Mouse (Mus musculus): ENCODE data around the gene Dnaja3. TPM values are rescaled to one million over a fixed set of nuclear protein-coding genes. Genes with fewer than 3 reads are reported as not detected.

The Dnaja3 gene
- polyA plus RNA-seq, 1 experiment from 2014 or later, result 66.5 TPM

GRCm38 (mm10) chr16:4655764-4656570 is 16.2 kb downstream of the Dnaja3 start:
- WGBS, result 29% methylated on average over 11 of the region's 11 CpGs
- ATAC-seq (ENCODE audit: borderline replicate concordance, extremely low read depth, low FRiP score, low TSS enrichment), result no peak
- Histone ChIP-seq H3K36me3 (peaks cover 22% of the 10 kb centered on the region; the same call in 1 of the 2 replicates), H3K4me1 (peaks cover 39% of the 10 kb centered on the region), H3K27me3 (no peaks in the 10 kb centered on the region), H3K27ac (peak overlapping the region; percentile 51), H3K4me3 (no peak overlapping the region), H3K9ac (no peak overlapping the region), H3K9me3 (no peaks in the 10 kb centered on the region), H3K4me2 (no peak overlapping the region)

GRCm38 (mm10) chr16:4656571-4657081 is 16.8 kb downstream of the Dnaja3 start:
- Histone ChIP-seq H3K4me2 (no peak overlapping the region), H3K27me3 (no peaks in the 10 kb centered on the region), H3K4me3 (no peak overlapping the region), H3K4me1 (peaks cover 33% of the 10 kb centered on the region), H3K9me3 (no peaks in the 10 kb centered on the region), H3K9ac (no peak overlapping the region), H3K27ac (peak overlapping the region; percentile 51), H3K36me3 (peaks cover 19% of the 10 kb centered on the region; the same call in 1 of the 2 replicates)
- no peak for ATAC-seq (ENCODE audit: borderline replicate concordance, extremely low read depth, low FRiP score, low TSS enrichment)
- WGBS, result 60% methylated on average over 9 of the region's 9 CpGs

DNA sequence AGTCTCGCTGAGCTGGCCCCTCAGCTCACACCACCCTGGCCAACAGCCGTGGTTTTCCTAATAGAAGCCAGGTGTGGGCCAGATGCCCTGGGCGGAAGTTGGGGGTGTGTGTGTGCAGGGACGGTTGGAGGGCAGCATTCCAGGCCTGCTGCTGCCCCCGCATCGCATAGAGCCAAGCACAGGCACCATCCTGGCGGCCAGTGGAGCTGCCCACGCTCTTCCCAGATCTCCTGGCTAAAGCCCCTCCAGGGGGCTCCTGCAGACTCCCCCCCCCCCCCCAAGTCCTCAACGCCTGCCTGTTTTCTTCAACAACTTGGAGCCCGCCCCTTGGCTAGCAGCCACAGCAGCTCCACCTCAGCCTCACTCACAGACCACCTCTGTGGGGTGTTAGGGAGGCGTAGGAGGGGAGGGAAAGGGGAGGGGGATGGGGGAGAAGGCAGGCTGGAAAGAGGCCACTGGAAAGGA is 19.0 kb downstream of the Dnaja3 start:
- Histone ChIP-seq H3K4me2 (peak overlapping the region; percentile 19; the same call in 1 of the 2 replicates), H3K9ac (no peak overlapping the region; the same call in 1 of the 2 replicates), H3K4me3 (no peak overlapping the region), H3K36me3 (peaks cover 9% of the 10 kb centered on the region; the same call in 1 of the 2 replicates), H3K4me1 (peaks cover 23% of the 10 kb centered on the region), H3K27me3 (no peaks in the 10 kb centered on the region), H3K27ac (peak overlapping the region; percentile 62), H3K9me3 (no peaks in the 10 kb centered on the region)
- 11% methylated on average over 11 of the region's 11 CpGs for WGBS
- ATAC-seq (ENCODE audit: borderline replicate concordance, extremely low read depth, low FRiP score, low TSS enrichment), result peak; percentile 60

- WGBS, result 22% methylated on average over 2 of the region's 2 CpGs
- no peak overlapping the region; the same call in 1 of the 2 replicates for H3K9ac ChIP-seq
- H3K4me3 ChIP-seq, result no peak overlapping the region
- ATAC-seq (ENCODE audit: borderline replicate concordance, extremely low read depth, low FRiP score, low TSS enrichment), result no peak
- peaks cover 23% of the 10 kb centered on the region for H3K4me1 ChIP-seq
- no peaks in the 10 kb centered on the region for H3K9me3 ChIP-seq
- H3K4me2 ChIP-seq, result peak overlapping the region; percentile 19; the same call in 1 of the 2 replicates
- H3K27ac ChIP-seq, result peak overlapping the region; percentile 62
- peaks cover 9% of the 10 kb centered on the region; the same call in 1 of the 2 replicates for H3K36me3 ChIP-seq
- H3K27me3 ChIP-seq, result no peaks in the 10 kb centered on the region
These were observed 19.5 kb downstream of the Dnaja3 start for GRCm38 (mm10) chr16:4659326-4659725.

- Histone ChIP-seq H3K4me3 (no peak overlapping the region), H3K9me3 (no peaks in the 10 kb centered on the region), H3K27me3 (no peaks in the 10 kb centered on the region), H3K27ac (no peak overlapping the region), H3K36me3 (peaks cover 16% of the 10 kb centered on the region; the same call in 1 of the 2 replicates), H3K4me2 (no peak overlapping the region), H3K4me1 (peaks cover 11% of the 10 kb centered on the region), H3K9ac (no peak overlapping the region)
- WGBS, result 79% methylated on average over 2 of the region's 2 CpGs
- ATAC-seq (ENCODE audit: borderline replicate concordance, extremely low read depth, low FRiP score, low TSS enrichment), result no peak
These were observed 21.8 kb downstream of the Dnaja3 start for GRCm38 (mm10) chr16:4661605-4662004.

DNA sequence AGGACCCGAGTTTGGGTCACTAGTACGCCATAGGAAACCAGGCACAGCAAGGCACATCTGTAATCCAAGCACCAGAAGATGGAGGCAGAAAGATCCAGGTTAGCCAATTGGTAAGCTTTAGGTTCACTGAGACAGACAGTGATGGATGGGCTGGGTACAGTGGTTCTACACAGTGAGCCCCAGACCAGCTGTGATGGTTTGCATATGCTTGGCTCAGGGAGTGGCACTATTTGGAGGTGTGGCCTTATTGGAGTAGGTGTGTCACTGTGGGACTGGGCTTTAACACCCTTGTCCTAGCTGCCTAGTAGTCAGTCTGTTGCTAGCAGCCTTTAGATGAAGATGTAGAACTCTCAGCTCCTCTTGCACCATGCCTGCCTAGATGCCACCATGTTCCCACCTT is 24.0 kb downstream of the Dnaja3 start:
- Histone ChIP-seq H3K9ac (no peak overlapping the region), H3K4me2 (no peak overlapping the region), H3K4me3 (no peak overlapping the region), H3K27ac (no peak overlapping the region), H3K4me1 (peaks cover 7% of the 10 kb centered on the region), H3K27me3 (no peaks in the 10 kb centered on the region), H3K36me3 (peaks cover 24% of the 10 kb centered on the region), H3K9me3 (no peaks in the 10 kb centered on the region)
- 79% methylated on average over 2 of the region's 2 CpGs for WGBS
- ATAC-seq (ENCODE audit: borderline replicate concordance, extremely low read depth, low FRiP score, low TSS enrichment), result no peak

DNA sequence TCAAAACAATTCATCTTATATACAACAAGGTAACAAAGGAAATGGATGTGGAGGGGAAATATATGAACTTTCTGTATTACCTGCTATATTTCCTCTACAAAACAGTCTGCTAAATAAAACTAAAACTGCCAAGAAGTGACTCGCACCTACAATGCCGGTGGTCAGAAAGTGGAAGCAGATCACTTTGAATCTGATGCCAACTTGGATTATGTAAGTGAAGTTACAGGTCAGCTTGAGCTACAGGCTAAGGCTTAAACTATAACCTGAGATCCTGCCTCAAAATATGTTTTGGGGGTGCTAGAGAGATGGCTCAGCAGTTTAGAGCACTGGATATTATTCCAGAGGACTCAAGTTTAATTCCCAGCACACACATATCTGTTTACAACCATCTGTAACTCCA is 25.9 kb downstream of the Dnaja3 start:
- no peak overlapping the region for H3K9ac ChIP-seq
- H3K4me3 ChIP-seq, result no peak overlapping the region
- peaks cover 29% of the 10 kb centered on the region for H3K36me3 ChIP-seq
- 92% methylated on average over 2 of the region's 2 CpGs for WGBS
- H3K4me2 ChIP-seq, result no peak overlapping the region
- no peaks in the 10 kb centered on the region for H3K4me1 ChIP-seq
- H3K27ac ChIP-seq, result no peak overlapping the region
- no peaks in the 10 kb centered on the region for H3K9me3 ChIP-seq
- ATAC-seq (ENCODE audit: borderline replicate concordance, extremely low read depth, low FRiP score, low TSS enrichment), result no peak
- no peaks in the 10 kb centered on the region for H3K27me3 ChIP-seq

DNA sequence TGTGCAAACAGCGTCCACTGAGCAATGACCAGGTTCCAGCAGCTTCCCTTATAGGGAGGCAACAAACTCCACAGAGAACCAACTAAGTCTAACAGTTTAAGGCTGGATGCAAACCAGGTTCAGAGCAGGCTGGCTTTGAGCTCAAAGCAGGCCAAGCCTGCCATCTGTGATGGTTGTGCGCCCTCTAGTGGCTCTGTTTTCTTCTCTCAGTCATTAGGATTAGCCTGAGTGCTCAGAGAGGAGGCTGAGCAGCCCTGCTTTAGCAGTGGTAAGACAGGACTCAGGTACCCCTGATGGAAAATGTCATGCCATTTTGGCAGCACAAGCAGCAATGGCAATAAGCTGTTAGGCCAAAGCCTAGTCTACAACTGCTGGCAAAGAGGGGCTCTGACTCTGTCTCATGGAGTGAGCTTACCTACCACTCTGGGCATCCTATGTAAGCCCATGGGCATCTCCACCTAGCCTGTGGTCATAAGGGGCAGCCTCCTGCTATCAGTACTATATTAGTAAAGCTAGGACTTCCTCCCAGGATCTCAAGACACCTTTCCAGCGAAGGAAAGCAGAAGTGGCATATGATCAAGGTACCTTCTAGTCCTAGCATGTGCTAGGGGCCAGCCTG is 27.5 kb downstream of the Dnaja3 start:
- Histone ChIP-seq H3K9me3 (no peaks in the 10 kb centered on the region), H3K4me2 (no peak overlapping the region), H3K27me3 (no peaks in the 10 kb centered on the region), H3K4me3 (no peak overlapping the region), H3K9ac (peak overlapping the region; percentile 1; the same call in 1 of the 2 replicates), H3K36me3 (peaks cover 23% of the 10 kb centered on the region), H3K4me1 (no peaks in the 10 kb centered on the region), H3K27ac (no peak overlapping the region)
- WGBS, result 23% methylated on average over 3 of the region's 3 CpGs
- ATAC-seq (ENCODE audit: borderline replicate concordance, extremely low read depth, low FRiP score, low TSS enrichment), result peak; percentile 81; the same call in 1 of the 2 replicates

GRCm38 (mm10) chr16:4670317-4670716 is 30.5 kb downstream of the Dnaja3 start:
- peaks cover 29% of the 10 kb centered on the region for H3K36me3 ChIP-seq
- no peak overlapping the region for H3K4me2 ChIP-seq
- WGBS, result 65% methylated on average over 5 of the region's 5 CpGs
- no peak overlapping the region for H3K27ac ChIP-seq
- H3K9me3 ChIP-seq, result no peaks in the 10 kb centered on the region
- H3K27me3 ChIP-seq, result no peaks in the 10 kb centered on the region
- H3K4me3 ChIP-seq, result no peak overlapping the region
- H3K9ac ChIP-seq, result no peak overlapping the region
- no peaks in the 10 kb centered on the region for H3K4me1 ChIP-seq
- no peak for ATAC-seq (ENCODE audit: borderline replicate concordance, extremely low read depth, low FRiP score, low TSS enrichment)

GRCm38 (mm10) chr16:4674091-4674490 is 34.3 kb downstream of the Dnaja3 start:
- Histone ChIP-seq H3K27ac (no peak overlapping the region), H3K4me1 (peaks cover 9% of the 10 kb centered on the region), H3K4me2 (no peak overlapping the region), H3K27me3 (no peaks in the 10 kb centered on the region), H3K9ac (no peak overlapping the region), H3K36me3 (peaks cover 20% of the 10 kb centered on the region), H3K4me3 (no peak overlapping the region), H3K9me3 (no peaks in the 10 kb centered on the region)
- 78% methylated on average over 4 of the region's 4 CpGs for WGBS
- no peak for ATAC-seq (ENCODE audit: borderline replicate concordance, extremely low read depth, low FRiP score, low TSS enrichment)

DNA sequence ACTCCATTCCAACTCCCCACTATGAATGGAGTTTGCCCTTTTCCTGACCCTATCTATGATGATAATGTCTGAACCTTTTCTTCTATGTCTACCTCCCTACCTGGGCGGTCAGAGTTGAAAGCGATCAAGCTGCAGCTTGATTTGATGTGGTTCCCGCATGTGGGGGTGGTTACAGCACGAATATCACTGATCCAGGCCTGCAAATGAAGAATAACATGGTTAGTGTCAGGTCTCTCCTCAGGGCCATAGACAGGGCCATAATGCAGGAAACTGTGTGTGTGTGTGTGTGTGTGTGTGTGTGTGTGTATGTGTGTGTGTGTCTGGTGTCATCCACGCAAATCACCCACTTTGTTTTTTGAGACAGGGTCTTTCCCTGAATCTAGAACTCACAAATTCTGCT is 37.0 kb downstream of the Dnaja3 start:
- no peak overlapping the region for H3K27ac ChIP-seq
- no peak overlapping the region for H3K4me2 ChIP-seq
- 94% methylated on average over 5 of the region's 5 CpGs for WGBS
- no peak for ATAC-seq (ENCODE audit: borderline replicate concordance, extremely low read depth, low FRiP score, low TSS enrichment)
- peaks cover 15% of the 10 kb centered on the region for H3K36me3 ChIP-seq
- no peak overlapping the region for H3K9ac ChIP-seq
- H3K4me1 ChIP-seq, result peaks cover 13% of the 10 kb centered on the region
- no peaks in the 10 kb centered on the region for H3K27me3 ChIP-seq
- no peaks in the 10 kb centered on the region for H3K9me3 ChIP-seq
- no peak overlapping the region for H3K4me3 ChIP-seq

DNA sequence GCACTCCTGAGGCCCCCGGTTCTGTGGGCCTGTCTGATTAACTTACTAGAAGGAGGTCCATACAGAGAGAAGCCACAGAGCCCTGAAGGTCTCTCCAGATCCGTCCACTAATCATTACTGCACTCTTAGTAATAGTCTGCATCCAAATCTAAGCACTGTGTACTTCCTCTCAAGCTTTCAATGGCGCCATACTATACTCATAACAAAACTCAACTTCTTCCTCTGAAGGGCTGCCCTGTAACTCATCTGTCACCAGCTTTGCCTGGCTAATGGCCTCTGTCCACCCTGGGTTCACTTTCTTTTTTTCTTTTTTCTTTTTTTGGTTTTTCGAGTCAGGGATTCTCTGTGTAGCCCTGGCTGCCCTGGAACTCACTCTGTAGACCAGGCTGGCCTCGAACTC is 38.3 kb downstream of the Dnaja3 start:
- Histone ChIP-seq H3K27ac (no peak overlapping the region), H3K36me3 (peaks cover 15% of the 10 kb centered on the region), H3K4me1 (peaks cover 13% of the 10 kb centered on the region), H3K9ac (no peak overlapping the region), H3K27me3 (no peaks in the 10 kb centered on the region), H3K4me2 (peak overlapping the region; percentile 84; the same call in 1 of the 2 replicates), H3K9me3 (no peaks in the 10 kb centered on the region), H3K4me3 (no peak overlapping the region)
- no peak for ATAC-seq (ENCODE audit: borderline replicate concordance, extremely low read depth, low FRiP score, low TSS enrichment)
- WGBS, result 71% methylated on average over 5 of the region's 5 CpGs
